Mouse (Mus musculus) adrenal gland (tissue): Measurements from ENCODE around the gene Tbx3.

Source experiments
- intact Hi-C: fragments of 180-260 bp; cut with DNase I; formaldehyde crosslinking; loops from one replicate; pipeline ENCODE4 v1.15.1; 2025
- long read RNA-seq, 2 experiments: library from polyadenylated mRNA; unstranded; transcript quantifications; one replicate each; pipeline ENCODE4 v2.0.0; 2020; ENCODE audit warnings: borderline replicate concordance in 1 of 2; ENCODE audit not compliant: insufficient replicate concordance in 1 of 2

Tbx3 gene
- long read RNA-seq, experiment 1, full-length matches to known transcripts = 63 of 102 reads
- long read RNA-seq, experiment 1, partial matches to known transcripts = 33 of 102 reads
- long read RNA-seq, experiment 1, other reads (novel, unspliced or antisense) = 6 of 102 reads
- long read RNA-seq, experiment 2, full-length matches to known transcripts = 37 of 101 reads
- long read RNA-seq, experiment 2, partial matches to known transcripts = 44 of 101 reads
- long read RNA-seq, experiment 2, other reads (novel, unspliced or antisense) = 20 of 101 reads

DNA sequence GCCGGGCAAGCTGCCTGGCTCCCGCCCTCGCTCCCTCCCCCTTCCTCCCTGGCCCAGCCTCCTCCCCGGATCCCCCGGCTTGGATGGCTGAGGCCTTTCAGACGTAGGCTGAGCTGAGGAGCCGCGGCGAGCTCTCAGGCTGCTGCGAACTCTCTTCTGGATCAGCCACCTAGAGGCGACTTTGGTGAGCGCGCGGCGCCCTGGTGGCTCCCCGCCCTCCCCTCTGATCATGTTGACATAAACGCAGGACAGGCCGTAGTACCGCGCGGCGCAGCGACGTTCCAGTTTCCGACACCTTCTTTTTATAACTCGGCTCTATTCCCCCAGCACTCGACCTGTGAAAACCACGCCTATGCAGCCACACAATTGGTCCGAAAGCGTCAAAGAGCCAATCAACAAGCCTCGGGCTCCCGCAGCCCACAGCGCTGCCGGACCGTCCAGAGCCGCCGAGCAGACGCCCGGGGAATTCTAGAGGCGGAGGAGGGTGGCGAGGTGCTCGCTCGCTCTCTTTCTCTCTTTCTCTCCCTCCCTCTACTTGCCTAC, at the start of gene Tbx3:
Gene Tbx3, plus strand, starts transcription at position 104 of the 543 bp plus-strand sequence.
- intact Hi-C loops = loop anchor here (2.0 to 5.0 kb wide), 2 partner anchors 73 to 340 kb away; no protein-coding TSS in a partner anchor

- intact Hi-C loops = loop anchor here (2.0 kb wide), 1 partner anchor 25 kb away; no protein-coding TSS in a partner anchor
Observed at GRCm38 (mm10) chr5:119622076-119622475, 48.4 kb upstream of the Tbx3 start.

- intact Hi-C loops = no loop called here
Observed at GRCm38 (mm10) chr5:119624554-119624953, 45.9 kb upstream of the Tbx3 start.

GRCm38 (mm10) chr5:119625603-119626002, 44.9 kb upstream of the Tbx3 start:
- intact Hi-C loops = loop anchor here (2.0 kb wide), 1 partner anchor 43 kb away; no protein-coding TSS in a partner anchor

DNA sequence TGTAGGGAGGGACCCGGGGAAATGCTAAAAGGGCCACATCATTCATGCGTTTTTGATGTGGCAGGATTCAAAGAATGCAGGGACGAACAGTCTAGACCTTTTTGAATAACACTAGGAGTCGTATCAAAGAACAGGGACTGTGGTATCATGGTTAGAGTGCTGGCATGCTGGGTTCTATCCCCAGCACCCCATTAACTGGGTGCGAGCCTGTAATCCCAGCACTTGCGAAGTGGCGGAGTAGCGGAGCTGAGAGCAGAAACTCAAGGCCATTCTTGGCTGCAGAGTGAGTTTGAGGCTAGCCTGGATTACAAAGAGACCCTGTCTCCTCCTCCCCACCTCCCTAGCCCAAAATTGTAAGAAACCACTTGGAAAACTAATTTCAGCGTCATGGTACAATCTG, 44.3 kb upstream of the Tbx3 start:
- intact Hi-C loops = loop anchor here (2.0 kb wide), 1 partner anchor 43 kb away; no protein-coding TSS in a partner anchor

DNA sequence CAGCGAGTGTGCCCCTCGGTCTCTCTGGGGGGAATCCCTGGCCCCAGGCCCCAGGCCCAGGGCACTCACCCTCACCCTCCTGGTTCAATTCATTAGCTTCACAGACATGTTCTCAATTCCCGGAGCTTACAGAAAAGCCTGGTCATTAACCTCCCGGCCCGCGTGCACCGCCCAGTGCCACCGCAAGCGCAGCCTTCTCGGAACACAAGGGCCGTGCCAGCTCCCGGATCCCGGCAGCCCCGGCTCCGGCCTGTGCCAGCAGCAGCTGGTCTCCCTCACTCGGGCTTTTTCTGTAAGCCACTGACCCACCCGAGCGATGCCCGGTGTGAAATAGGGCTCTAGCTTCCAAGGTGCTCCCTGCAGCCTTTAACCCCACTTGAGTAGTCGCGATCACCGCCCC, 43.8 kb upstream of the Tbx3 start:
- intact Hi-C loops = loop anchor here (2.0 kb wide), 1 partner anchor 42 kb away; no protein-coding TSS in a partner anchor

- intact Hi-C loops = no loop called here
Observed at GRCm38 (mm10) chr5:119628100-119628499, 42.4 kb upstream of the Tbx3 start.

DNA sequence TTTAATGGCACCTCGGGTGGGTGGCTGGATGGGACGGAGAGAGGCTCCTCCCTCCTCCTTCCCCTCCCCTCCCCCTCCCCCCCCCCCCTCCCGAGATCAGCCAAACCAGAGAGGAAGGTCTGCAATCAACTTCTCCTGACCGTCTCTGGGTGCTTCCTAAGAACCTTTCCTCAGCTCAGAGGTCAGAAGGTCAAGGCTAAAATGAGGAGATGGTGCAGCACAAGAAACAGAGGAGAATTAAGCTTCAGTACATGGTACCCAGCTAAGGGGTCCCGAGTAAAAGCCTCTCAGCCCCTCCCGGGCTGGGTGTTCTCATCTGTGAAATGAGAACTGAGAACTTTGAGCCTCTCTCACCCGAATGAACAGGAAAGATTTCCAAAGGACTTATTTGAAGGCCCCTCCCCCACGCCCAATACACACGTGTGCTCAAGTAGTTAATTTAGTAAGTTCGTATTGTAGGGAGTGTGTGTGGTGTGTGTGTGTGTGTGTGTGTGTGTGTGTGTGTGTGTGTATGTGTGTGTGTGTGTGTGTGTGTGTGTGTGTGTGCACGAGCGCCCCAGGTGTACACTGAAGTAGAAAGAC, 41.6 kb upstream of the Tbx3 start:
- intact Hi-C loops = no loop called here

DNA sequence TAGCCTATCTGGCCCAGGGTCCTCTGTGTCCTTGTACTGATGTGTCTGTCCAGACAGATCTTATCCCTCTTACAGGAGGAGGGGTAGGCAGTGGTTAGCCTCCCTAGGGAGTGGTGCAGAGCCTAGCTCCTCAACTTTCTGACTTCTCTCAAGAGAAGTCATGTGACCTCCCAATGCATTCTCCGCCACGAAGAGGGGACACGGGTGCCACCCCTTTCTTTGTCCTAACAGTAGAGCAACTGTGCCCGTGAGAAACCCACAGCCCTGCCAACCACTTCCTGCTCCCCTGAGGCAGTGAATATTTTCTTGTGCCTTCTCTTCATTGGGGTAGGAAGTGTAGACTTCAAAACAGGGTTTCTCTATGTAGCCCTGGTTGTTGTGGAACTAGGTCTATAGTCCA, 36.9 kb upstream of the Tbx3 start:
- intact Hi-C loops = no loop called here

DNA sequence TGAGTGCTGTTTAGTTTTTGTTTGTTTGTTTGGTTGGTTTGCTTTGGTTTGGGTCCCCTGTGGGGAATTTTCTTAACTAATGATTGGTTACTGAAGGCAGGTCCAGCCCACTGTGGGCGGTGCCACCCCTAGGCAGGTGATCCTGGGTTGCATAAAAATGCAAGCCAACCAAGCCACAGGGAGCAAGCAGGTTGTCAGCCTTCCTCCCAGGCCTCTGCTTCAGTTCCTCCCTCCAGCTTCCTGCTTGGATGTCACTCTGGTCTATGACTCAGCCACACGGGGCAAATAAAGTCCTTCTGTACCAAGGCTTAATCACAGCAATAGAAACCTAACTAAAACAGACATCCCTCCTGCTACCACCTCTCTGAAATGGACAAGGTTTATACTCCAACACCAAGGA, 35.6 kb upstream of the Tbx3 start:
- intact Hi-C loops = no loop called here

- intact Hi-C loops = no loop called here
Observed at GRCm38 (mm10) chr5:119638300-119638699, 32.2 kb upstream of the Tbx3 start.

DNA sequence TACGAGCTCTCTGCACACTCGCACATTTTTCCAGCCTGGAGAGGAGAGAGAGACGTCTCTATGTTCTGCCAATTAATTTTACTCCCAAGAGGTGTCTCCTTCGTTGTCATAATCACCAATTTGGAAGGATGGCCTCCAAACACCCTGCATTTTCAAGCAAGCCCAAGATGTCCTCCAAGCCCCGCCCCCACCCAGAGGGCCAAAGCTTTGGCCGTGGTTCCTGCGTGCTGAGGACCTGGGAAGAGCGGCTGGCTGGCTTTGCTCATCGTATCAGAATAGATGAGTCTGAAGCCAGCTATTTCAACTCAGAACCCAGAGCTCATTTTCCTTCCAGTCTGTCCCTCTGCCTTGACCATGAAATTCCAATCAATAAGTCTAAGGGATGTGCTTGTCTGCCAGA, 29.4 kb upstream of the Tbx3 start:
- intact Hi-C loops = no loop called here

GRCm38 (mm10) chr5:119641714-119642113, 28.8 kb upstream of the Tbx3 start:
- intact Hi-C loops = no loop called here

- intact Hi-C loops = no loop called here
Observed at GRCm38 (mm10) chr5:119646965-119647364, 23.5 kb upstream of the Tbx3 start.

GRCm38 (mm10) chr5:119651135-119651965, 19.1 kb upstream of the Tbx3 start:
- intact Hi-C loops = no loop called here

- intact Hi-C loops = no loop called here
Observed at GRCm38 (mm10) chr5:119656354-119656753, 14.1 kb upstream of the Tbx3 start.

DNA sequence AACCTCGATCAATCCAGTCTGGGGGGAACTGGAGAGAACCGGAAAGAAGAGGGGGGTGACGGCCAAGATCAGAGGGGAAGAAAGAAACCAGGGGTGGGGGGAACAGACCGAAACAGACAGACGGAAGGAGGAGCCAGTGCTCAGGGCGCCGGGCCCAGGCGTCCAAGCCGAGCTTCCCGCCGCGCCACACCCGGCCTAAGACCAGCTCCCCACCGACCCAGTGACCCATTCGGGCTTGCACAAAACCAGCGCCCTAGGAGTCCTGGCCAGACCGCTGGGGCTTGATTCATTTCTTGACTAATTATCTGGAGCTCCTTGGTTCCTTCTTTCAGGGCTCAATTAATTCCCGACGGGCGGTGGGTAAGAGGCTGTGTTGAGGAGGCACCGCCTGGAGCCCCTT, 13.6 kb upstream of the Tbx3 start:
- intact Hi-C loops = no loop called here

GRCm38 (mm10) chr5:119657362-119657761, 13.1 kb upstream of the Tbx3 start:
- intact Hi-C loops = no loop called here

GRCm38 (mm10) chr5:119657804-119658203, 12.7 kb upstream of the Tbx3 start:
- intact Hi-C loops = no loop called here

DNA sequence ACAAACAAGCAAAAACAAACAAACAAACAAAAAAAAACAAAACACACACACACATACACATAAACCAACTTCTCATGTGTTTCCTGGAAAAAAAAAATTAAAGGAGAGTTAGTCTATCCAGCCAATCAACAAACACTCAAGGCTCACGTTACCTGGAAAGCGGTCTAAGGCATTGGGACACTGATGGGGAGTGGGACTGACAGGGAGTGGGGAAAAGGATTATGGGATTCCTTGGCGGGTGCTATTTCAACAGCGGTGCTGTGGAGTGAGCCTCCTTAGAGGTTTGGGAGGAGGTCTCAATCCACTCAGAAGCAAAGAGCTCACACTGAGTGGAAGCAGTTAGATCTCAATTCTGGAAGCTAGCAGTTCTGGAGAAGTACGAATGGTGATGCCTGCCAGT, 12.1 kb upstream of the Tbx3 start:
- intact Hi-C loops = no loop called here

GRCm38 (mm10) chr5:119659041-119659440, 11.4 kb upstream of the Tbx3 start:
- intact Hi-C loops = no loop called here
